Mouse (Mus musculus): ENCODE data around the gene Frmd5. TPM values are rescaled to one million over a fixed set of nuclear protein-coding genes. Genes with fewer than 3 reads are reported as not detected.

Gene Frmd5
- polyA plus RNA-seq, 1 experiment from 2014 or later = 2.4 TPM

DNA sequence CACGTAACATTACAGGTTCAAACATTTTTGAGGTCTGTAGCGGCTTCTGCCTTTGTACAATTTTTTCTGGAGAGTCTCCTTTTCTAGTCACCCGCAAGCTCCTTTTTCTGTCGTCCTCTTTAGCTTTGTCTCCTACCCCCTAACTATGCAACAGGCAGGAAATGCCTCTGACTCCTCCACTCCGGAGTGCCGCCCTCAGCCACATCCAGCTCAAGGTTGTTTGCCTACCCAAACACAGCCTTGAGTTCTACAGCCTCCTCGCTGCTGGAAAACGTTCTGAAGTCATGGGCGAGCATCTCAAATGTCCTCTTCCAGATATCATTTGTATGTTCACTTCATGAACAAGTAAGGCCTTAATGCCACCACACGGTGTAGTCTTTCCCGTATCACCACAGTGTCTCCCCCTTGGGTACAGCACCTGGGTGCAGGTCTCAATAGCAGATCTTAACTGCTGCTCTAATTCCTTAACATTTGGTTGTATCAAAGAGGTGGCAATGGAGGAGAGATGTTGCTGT, 45.5 kb downstream of the Frmd5 start:
- no peaks in the 10 kb centered on the region for H3K27me3 ChIP-seq
- no peak overlapping the region for H3K4me3 ChIP-seq (replicated peaks)
- WGBS = 80% methylated on average over 11 of the region's 11 CpGs
- H3K4me2 ChIP-seq = no peak overlapping the region
- H3K9ac ChIP-seq = no peak overlapping the region
- no peaks in the 10 kb centered on the region for H3K9me3 ChIP-seq (replicated peaks)
- H3K27ac ChIP-seq = no peak overlapping the region
- H3K36me3 ChIP-seq = no peaks in the 10 kb centered on the region
- no peak for ATAC-seq (replicated peaks; ENCODE audit: low FRiP score)
- no peaks in the 10 kb centered on the region for H3K4me1 ChIP-seq

DNA sequence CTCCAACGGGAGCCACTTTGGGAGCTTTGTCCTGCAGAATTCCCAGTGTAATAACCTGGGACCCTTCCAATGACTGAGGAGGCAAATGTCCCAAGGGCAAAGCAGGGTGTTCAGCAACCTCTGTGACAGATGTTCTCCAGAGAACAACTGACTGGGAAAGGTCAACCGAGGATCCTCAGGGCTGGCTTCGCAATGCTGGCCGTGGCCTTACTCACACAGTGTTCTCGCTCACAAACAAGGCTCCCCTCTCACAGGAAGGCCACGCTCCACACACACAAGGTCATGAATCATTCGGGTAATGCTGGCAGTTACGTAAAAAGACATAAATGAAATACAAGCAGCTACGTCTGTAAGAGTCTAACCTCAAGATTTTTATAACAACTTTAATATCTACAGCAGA, 46.2 kb downstream of the Frmd5 start:
- Histone ChIP-seq H3K9me3 (replicated peaks) (no peaks in the 10 kb centered on the region), H3K36me3 (no peaks in the 10 kb centered on the region), H3K4me2 (no peak overlapping the region), H3K9ac (no peak overlapping the region), H3K4me3 (replicated peaks) (no peak overlapping the region), H3K27ac (no peak overlapping the region), H3K4me1 (no peaks in the 10 kb centered on the region), H3K27me3 (no peaks in the 10 kb centered on the region)
- no peak for ATAC-seq (replicated peaks; ENCODE audit: low FRiP score)
- WGBS = 79% methylated on average over 9 of the region's 9 CpGs

DNA sequence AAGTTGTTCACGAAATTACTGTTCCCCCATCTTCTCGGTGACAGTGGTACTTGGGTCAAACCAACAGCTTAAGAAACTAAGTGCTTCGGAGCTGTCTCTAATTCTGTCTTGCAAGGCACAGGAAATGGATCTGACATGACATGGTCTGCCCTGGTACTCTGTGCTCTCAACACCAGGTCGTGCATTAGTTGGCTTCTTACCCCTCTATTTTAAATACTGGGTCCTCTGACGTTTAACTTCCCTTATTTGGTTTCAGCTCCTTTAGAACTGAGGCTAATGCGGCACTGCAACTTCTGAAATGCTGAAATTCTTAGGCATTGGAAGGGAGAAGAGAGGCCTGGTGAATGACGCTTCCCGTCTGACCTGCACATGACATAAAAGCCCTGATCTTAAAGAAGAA, 48.6 kb downstream of the Frmd5 start:
- no peak overlapping the region for H3K27ac ChIP-seq
- H3K9ac ChIP-seq = no peak overlapping the region
- WGBS = 86% methylated on average over 8 of the region's 8 CpGs
- ATAC-seq (replicated peaks; ENCODE audit: low FRiP score) = no peak
- H3K36me3 ChIP-seq = no peaks in the 10 kb centered on the region
- no peak overlapping the region for H3K4me3 ChIP-seq (replicated peaks)
- no peaks in the 10 kb centered on the region for H3K4me1 ChIP-seq
- H3K27me3 ChIP-seq = no peaks in the 10 kb centered on the region
- H3K9me3 ChIP-seq (replicated peaks) = no peaks in the 10 kb centered on the region
- no peak overlapping the region for H3K4me2 ChIP-seq

DNA sequence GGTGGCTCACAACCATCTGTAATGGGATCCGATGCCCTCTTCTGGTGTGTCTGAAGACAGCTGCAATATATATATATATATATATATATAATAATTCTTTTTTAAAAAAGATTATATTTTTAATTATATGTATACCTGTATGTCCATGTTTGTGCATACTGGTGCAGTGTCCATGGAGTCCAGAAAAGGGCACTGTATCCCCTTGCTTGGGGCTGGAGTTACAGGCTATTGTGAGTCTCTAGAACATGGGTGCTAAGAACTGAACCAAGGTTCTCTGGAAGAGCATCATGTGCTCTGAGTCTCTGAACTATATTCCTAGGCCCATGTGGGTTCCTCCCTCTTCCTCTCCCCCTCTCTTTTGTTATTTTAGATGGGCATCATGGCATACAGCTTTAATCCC, 50.6 kb downstream of the Frmd5 start:
- no peak overlapping the region for H3K4me2 ChIP-seq
- no peak overlapping the region for H3K27ac ChIP-seq
- H3K36me3 ChIP-seq = no peaks in the 10 kb centered on the region
- H3K4me3 ChIP-seq (replicated peaks) = no peak overlapping the region
- H3K27me3 ChIP-seq = no peaks in the 10 kb centered on the region
- WGBS = 90% methylated on average over 1 of the region's 1 CpGs
- no peak overlapping the region for H3K9ac ChIP-seq
- H3K9me3 ChIP-seq (replicated peaks) = no peaks in the 10 kb centered on the region
- no peaks in the 10 kb centered on the region for H3K4me1 ChIP-seq
- ATAC-seq (replicated peaks; ENCODE audit: low FRiP score) = no peak

DNA sequence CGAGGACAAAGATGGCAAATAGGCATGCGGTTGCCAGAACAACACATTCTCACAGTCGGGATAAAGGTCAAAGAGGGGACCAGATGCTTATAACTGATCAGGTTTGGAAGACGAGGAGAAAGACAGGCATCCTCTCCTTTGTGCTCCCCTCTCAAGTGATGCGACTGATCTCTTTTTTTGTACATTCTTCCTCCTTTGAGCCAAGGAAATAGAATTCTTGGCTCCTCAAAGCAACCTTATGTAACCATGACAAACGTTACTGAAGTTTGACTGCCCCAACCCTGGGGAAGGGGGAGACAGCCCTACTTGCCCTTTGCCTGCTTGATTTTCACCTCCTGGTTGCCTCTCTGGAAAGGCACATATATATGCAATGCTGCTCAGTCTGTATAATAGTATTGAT, 51.8 kb downstream of the Frmd5 start:
- no peak overlapping the region for H3K4me2 ChIP-seq
- H3K4me3 ChIP-seq (replicated peaks) = no peak overlapping the region
- no peaks in the 10 kb centered on the region for H3K36me3 ChIP-seq
- no peak for ATAC-seq (replicated peaks; ENCODE audit: low FRiP score)
- H3K9ac ChIP-seq = no peak overlapping the region
- H3K4me1 ChIP-seq = no peaks in the 10 kb centered on the region
- WGBS = 65% methylated on average over 6 of the region's 6 CpGs
- no peaks in the 10 kb centered on the region for H3K9me3 ChIP-seq (replicated peaks)
- no peak overlapping the region for H3K27ac ChIP-seq
- no peaks in the 10 kb centered on the region for H3K27me3 ChIP-seq

DNA sequence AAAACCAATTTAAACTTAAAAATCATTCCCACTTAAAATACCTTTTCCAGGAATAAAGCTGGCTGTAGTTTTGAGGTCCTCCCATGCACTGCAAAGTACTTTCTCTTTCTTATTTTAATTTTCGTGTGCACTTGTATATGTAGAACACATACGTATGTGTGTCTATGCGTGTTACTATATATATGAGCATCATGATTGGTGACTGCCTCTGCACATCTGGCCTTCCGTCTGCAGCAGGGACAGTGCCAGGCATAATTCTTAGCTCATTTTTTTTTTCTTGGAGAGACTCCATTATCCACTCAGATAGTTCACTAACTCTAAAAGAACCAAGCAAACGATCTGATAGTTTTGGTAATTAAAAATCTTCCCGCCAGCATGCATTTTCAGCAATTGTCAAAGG, 56.8 kb downstream of the Frmd5 start:
- no peak overlapping the region for H3K27ac ChIP-seq
- H3K4me2 ChIP-seq = no peak overlapping the region
- WGBS = 74% methylated on average over 6 of the region's 6 CpGs
- no peak for ATAC-seq (replicated peaks; ENCODE audit: low FRiP score)
- H3K4me3 ChIP-seq (replicated peaks) = no peak overlapping the region
- no peaks in the 10 kb centered on the region for H3K27me3 ChIP-seq
- no peaks in the 10 kb centered on the region for H3K4me1 ChIP-seq
- no peak overlapping the region for H3K9ac ChIP-seq
- H3K9me3 ChIP-seq (replicated peaks) = no peaks in the 10 kb centered on the region
- no peaks in the 10 kb centered on the region for H3K36me3 ChIP-seq

DNA sequence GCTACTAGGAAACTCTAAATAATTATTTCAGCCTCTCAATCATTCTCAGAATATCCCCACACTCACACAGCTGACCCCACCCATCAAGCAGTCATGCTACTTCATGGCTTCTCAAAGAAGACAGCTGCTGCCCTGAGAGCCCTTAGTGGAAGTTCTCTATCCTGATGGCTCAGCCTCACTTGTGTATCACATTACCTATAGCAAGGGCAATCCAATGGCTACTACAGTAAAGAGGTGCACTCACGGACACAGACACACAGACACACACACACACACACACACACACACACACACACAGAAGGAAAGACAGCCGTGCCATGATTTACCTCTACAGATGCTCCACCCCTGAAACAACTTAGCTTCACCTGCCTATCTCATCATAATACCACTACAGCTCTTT, 65.7 kb downstream of the Frmd5 start:
- no peak for ATAC-seq (replicated peaks; ENCODE audit: low FRiP score)
- H3K4me3 ChIP-seq (replicated peaks) = no peak overlapping the region
- no peaks in the 10 kb centered on the region for H3K36me3 ChIP-seq
- no peaks in the 10 kb centered on the region for H3K9me3 ChIP-seq (replicated peaks)
- H3K4me2 ChIP-seq = no peak overlapping the region
- H3K27me3 ChIP-seq = no peaks in the 10 kb centered on the region
- H3K4me1 ChIP-seq = no peaks in the 10 kb centered on the region
- no peak overlapping the region for H3K27ac ChIP-seq
- WGBS = 91% methylated on average over 2 of the region's 2 CpGs
- no peak overlapping the region for H3K9ac ChIP-seq

DNA sequence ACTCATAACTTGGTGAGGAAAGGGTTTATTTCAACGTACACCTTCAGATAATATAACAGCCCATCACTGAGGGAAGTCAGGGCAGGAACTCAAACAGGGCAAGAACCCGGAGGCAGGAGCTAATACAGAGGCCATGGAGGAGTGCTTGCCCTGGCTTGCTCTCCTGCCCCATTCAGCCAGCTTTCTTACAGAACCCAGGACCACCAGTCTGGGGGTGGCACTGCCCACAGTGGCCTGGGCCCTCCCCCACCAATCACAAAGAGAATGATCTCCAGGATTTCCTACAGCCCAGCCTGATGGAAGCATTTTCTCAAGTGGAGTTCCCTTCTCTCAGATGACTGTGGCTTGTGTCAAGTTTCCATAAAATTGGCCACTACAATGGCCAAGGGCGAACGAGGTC, 67.5 kb downstream of the Frmd5 start:
- no peaks in the 10 kb centered on the region for H3K9me3 ChIP-seq (replicated peaks)
- 89% methylated on average over 4 of the region's 4 CpGs for WGBS
- no peaks in the 10 kb centered on the region for H3K4me1 ChIP-seq
- H3K9ac ChIP-seq = no peak overlapping the region
- no peaks in the 10 kb centered on the region for H3K27me3 ChIP-seq
- H3K4me2 ChIP-seq = no peak overlapping the region
- no peak overlapping the region for H3K4me3 ChIP-seq (replicated peaks)
- H3K27ac ChIP-seq = no peak overlapping the region
- no peaks in the 10 kb centered on the region for H3K36me3 ChIP-seq
- ATAC-seq (replicated peaks; ENCODE audit: low FRiP score) = no peak

DNA sequence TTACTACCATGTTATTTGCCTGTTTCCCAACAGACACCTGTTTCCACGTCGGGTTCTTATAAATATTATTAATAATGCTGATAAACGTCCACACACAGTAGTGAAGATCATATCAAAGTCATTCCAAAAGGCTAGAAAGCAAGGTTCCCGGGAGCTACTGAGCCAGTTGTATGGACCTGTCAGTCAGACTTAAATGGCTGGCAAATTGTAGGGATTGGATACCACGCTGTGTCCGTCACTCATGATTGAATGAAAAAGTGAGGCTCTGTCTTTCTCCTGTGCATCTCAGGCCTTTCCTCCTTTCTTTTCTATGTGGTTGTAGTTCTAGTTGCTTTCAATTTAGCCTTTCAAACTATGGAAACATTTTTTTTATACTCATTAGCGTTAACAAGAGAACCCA, 73.5 kb downstream of the Frmd5 start:
- no peaks in the 10 kb centered on the region for H3K4me1 ChIP-seq
- no peak overlapping the region for H3K4me3 ChIP-seq (replicated peaks)
- no peaks in the 10 kb centered on the region for H3K36me3 ChIP-seq
- H3K9ac ChIP-seq = no peak overlapping the region
- ATAC-seq (replicated peaks; ENCODE audit: low FRiP score) = no peak
- H3K27me3 ChIP-seq = no peaks in the 10 kb centered on the region
- no peak overlapping the region for H3K27ac ChIP-seq
- no peaks in the 10 kb centered on the region for H3K9me3 ChIP-seq (replicated peaks)
- H3K4me2 ChIP-seq = no peak overlapping the region
- WGBS = 89% methylated on average over 7 of the region's 7 CpGs

DNA sequence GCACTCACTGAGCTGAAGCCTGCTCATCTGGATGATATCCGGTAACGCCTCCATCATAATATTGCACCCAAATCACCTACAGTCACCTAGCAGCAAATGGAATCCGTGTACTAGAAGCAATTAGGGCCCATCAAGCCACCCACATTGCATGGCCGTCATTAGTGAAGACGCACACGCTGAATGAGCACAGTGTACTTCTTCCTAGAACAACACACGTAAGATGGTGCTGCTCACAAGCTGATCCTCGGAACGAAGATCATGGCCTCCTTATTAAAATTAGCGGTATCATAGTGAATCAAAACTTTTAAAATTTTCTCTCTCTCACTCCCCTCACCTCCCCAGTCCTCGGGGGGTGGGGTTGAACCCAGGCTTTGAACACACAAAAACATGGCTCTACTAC, 76.4 kb downstream of the Frmd5 start:
- Histone ChIP-seq H3K9me3 (replicated peaks) (no peaks in the 10 kb centered on the region), H3K4me3 (replicated peaks) (no peak overlapping the region), H3K27ac (no peak overlapping the region), H3K9ac (no peak overlapping the region), H3K4me2 (no peak overlapping the region), H3K27me3 (no peaks in the 10 kb centered on the region), H3K36me3 (no peaks in the 10 kb centered on the region), H3K4me1 (no peaks in the 10 kb centered on the region)
- no peak for ATAC-seq (replicated peaks; ENCODE audit: low FRiP score)
- 94% methylated on average over 11 of the region's 11 CpGs for WGBS

DNA sequence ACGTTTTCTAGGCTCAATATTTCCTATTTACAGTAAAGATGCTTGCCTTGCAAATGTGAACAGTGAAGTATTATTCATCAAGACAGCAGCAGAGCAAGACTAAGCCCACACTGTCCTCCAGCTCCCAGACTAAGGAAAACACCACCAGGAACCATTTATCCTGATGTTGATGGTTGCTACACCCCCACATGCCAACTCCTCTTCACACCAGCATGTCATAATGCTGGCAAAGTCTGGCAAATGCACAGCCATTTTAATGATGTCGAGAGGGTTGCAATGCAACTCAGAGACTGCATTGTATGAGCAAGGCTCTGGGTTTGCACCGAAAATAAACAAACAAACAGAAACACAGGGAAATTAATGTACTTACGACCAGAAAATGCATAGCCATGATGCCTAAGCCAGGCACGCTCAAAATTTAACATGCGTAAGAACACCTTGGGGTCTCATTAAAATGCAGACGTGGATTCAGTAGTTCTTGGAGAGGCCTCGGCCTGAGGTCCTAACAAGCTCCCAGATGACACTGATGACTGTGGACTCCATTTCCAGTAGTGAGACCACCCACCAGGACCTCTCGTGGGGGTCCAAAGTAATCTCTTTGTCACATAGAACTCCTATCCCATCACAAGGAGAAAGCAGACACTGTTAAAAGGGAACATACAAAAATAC, 77.8 kb downstream of the Frmd5 start:
- Histone ChIP-seq H3K9me3 (replicated peaks) (no peaks in the 10 kb centered on the region), H3K9ac (no peak overlapping the region), H3K27me3 (no peaks in the 10 kb centered on the region), H3K4me2 (no peak overlapping the region), H3K36me3 (no peaks in the 10 kb centered on the region), H3K4me1 (no peaks in the 10 kb centered on the region), H3K27ac (no peak overlapping the region), H3K4me3 (replicated peaks) (no peak overlapping the region)
- ATAC-seq (replicated peaks; ENCODE audit: low FRiP score) = no peak
- WGBS = 77% methylated on average over 9 of the region's 9 CpGs

DNA sequence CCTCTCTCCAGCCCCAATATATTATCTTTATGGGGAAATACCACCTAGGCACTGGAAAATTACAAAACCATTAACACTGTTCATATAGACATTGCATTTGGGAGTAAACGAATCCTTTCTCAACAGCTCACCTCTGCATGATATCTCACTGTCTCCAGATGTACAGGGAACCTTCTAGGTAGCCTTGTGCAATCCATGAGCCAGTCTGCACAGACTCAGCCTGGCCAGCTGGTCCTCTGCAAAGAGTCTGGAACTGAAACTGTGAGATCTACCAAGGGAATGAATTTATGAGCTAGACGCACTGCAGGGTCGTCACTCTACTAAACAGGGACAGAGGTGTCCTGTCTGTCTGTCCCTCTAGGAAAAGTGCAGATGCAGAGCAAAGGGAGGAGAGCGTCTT, 82.0 kb downstream of the Frmd5 start:
- 78% methylated on average over 4 of the region's 4 CpGs for WGBS
- no peak overlapping the region for H3K4me2 ChIP-seq
- no peaks in the 10 kb centered on the region for H3K36me3 ChIP-seq
- H3K9ac ChIP-seq = no peak overlapping the region
- H3K4me3 ChIP-seq (replicated peaks) = no peak overlapping the region
- H3K9me3 ChIP-seq (replicated peaks) = no peaks in the 10 kb centered on the region
- no peaks in the 10 kb centered on the region for H3K4me1 ChIP-seq
- H3K27me3 ChIP-seq = no peaks in the 10 kb centered on the region
- no peak overlapping the region for H3K27ac ChIP-seq
- ATAC-seq (replicated peaks; ENCODE audit: low FRiP score) = no peak

DNA sequence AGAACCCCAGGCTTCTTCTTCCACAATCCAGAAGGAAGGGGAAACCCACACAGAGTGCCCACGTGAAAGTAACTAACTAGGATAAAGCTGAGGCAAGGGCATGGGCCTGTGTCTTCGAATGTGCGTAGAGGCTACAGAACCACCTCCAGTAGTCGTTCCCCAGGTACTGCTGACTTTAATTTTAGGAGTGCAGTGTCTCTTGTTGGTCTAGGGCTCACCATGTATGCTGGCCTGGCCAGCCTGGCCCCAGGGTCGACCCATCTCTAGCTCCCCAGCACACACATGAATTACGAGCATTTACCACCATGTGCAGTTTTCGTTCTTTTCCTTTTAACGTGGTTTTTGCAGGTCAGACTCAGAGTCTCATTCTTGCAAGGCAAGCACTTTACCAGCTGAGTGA, 83.1 kb downstream of the Frmd5 start:
- 79% methylated on average over 8 of the region's 8 CpGs for WGBS
- Histone ChIP-seq H3K9ac (no peak overlapping the region), H3K4me3 (replicated peaks) (no peak overlapping the region), H3K9me3 (replicated peaks) (no peaks in the 10 kb centered on the region), H3K27me3 (no peaks in the 10 kb centered on the region), H3K4me1 (no peaks in the 10 kb centered on the region), H3K36me3 (no peaks in the 10 kb centered on the region), H3K27ac (no peak overlapping the region), H3K4me2 (no peak overlapping the region)
- no peak for ATAC-seq (replicated peaks; ENCODE audit: low FRiP score)

Measured in kidney, embryonic 15.5 days (tissue).